Mouse (Mus musculus) gastrocnemius, adult 2 months (tissue): ENCODE measurements around the gene Klhdc4. TPM values are rescaled to one million over a fixed set of nuclear protein-coding genes. Genes with fewer than 3 reads are reported as not detected.

Experiments used
- DNase-seq: peaks from one replicate; pipeline ENCODE4 v3.0.0; 2022
- H3K27ac ChIP-seq: fragments of 200-600 bp; 2 replicates; pipeline ENCODE4 v1.8.1; 2022; ENCODE audit warnings: mild to moderate bottlenecking
- H3K4me3 ChIP-seq: fragments of 200-600 bp; 2 replicates; pipeline ENCODE4 v1.8.1; 2022; ENCODE audit warnings: mild to moderate bottlenecking, moderate library complexity
- CTCF ChIP-seq: fragments of 200-600 bp; IDR thresholded peaks from 2 replicates; pipeline ENCODE4 v1.8.1; 2022; ENCODE audit warnings: antibody characterized with exemption, mild to moderate bottlenecking, moderate library complexity
- intact Hi-C: fragments of 180-260 bp; cut with DNase I; formaldehyde crosslinking; loops from one replicate; pipeline ENCODE4 v1.15.1; 2025
- long read RNA-seq, 2 experiments: library from polyadenylated mRNA; stranded (forward); transcript quantifications; one replicate each; pipeline ENCODE4 v2.0.0; 2021
- total RNA-seq, 2 experiments: library from RNA; stranded (reverse); gene quantifications; 2 replicates each; pipeline ENCODE4 v1.2.3; 2021

Gene Klhdc4
- total RNA-seq = 10 to 100 TPM; 10.1 to 13.7 TPM
- long read RNA-seq, experiment 1, transcript Klhdc4-201 (12 exons, 2,078 nt) = major isoform, 17 of 23 reads
- long read RNA-seq, experiment 1, partial matches to known transcripts = 0 of 23 reads
- long read RNA-seq, experiment 1, other reads (novel, unspliced or antisense) = 4 of 23 reads
- long read RNA-seq, experiment 2, transcript Klhdc4-201 (12 exons, 2,078 nt) = major isoform, 8 of 10 reads
- long read RNA-seq, experiment 2, partial matches to known transcripts = 1 of 10 reads
- long read RNA-seq, experiment 2, other reads (novel, unspliced or antisense) = 1 of 10 reads

DNA sequence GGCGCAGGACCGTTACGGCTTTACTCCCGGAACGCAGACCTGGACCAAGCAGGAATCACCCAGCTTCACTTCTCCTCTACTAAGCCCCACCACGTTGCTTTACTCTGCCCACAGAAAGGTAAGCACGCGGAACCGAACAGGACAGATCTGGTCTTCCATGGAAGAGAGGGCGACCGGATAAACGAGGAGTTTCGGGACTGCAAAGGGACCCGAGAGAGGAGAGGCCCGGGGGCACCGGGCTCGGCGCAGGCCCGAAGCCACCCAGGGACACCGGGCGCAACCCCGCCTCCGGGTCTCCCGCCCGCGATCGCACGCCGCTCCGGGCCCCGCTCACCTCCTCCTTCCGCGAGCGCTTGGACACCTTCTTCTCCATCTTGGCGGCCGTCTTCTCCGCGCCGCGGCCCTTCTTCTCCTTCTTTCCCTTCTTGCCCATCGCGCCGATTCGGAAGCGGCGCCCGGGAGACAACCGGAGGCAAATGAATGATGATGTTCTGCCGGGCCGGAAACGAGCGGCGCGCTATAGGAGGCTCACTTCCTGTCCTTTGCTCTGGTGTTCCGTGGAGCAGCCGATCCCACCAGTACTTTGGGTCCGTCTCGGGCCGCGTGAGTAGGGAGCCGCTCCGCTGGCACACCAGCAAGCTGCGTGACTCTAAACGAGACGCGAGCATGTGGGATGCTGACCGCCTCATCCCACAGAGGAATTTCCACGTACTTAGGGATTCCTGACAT, at the start of gene Klhdc4:
TSS of gene Klhdc4 (minus strand) at position 522 of the 729 bp plus-strand sequence.
- intact Hi-C loops = no loop called here

DNA sequence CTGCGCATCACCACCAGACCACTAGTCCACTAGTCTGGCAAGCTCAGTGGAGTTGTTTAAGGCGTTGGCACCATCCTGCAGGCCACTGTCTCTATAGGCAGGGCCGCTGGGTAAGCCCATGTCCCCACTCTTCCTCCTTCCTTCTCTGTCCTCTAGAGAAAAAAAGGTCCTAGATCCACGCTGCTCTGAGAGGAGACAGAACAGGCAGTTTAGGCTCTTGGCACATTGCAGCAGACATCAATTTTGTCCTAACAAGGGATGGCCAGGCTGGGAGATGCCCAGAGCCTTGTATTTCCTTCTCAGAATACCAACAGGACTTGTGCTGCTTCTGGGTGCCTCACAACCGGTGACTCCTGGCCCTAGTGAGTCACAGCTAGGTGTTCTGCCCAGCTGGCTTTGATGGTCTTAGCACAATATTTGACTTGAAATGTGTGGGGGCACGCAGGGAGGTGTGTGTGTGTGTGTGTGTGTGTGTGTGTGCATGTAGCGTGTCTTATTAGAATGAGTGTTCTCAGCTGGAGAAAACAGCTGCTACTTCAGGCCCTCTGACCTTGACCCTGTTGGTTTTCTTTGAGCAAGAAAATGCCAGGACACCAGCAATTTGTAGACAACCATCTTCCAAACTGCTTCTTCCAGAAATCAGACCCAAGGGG, 48.6 kb upstream of the Klhdc4 start:
- intact Hi-C loops = no loop called here
- DNase-seq = no peak
- no peak for TF ChIP-seq CTCF

More for the DNA sequence above, at the start of gene Klhdc4:
- peak within 1 kb of the TSS; percentile 86 for H3K27ac ChIP-seq
- H3K4me3 ChIP-seq = peak within 1 kb of the TSS; percentile 99
- no peak for TF ChIP-seq CTCF
- DNase-seq = peak; percentile 90

DNA sequence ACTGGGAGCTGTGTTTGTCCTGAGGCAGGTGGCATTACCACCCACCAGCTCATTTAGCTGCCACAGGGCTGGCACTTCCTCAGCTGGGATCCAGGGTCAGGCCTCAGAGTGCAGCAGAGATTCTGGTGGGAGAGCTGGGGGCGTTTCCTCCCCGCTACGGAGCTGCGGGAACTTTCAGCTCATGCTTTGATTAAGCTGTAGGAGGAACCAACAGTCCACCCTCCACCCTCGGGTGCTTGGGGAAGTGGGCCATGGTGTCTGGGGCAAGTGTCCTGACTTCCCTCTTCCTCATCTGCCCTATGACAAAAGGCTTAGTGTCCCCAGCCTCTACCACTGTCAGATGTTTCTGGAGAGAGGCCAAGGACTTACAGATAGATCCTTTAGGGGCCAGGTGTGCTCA, 47.8 kb upstream of the Klhdc4 start:
- no peak for DNase-seq
- intact Hi-C loops = no loop called here
- TF ChIP-seq CTCF = no peak
- Histone ChIP-seq H3K27ac (no peak overlapping the region), H3K4me3 (no peak overlapping the region)

More for the DNA sequence above, 48.6 kb upstream of the Klhdc4 start:
- Histone ChIP-seq H3K27ac (no peak overlapping the region), H3K4me3 (no peak overlapping the region)

DNA sequence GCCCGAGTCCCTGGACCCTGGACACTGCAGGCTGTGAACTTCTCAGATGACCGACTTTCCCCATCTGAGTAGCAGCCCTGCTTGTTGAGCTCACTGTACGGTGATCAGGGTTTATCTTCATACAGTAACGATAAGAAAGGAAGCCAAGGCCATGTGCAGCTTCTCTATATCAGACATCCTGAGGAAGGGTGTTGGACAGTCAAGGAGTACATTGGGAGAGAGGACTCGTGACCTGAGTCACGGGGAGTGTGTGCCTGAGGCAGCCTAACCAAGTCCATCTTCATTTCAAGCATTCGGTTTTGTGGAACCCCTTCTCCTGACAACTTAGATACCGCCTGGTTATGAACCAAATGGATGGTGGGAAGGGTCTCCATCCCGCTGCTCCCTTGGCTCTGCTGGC, 46.1 kb upstream of the Klhdc4 start:
- TF ChIP-seq CTCF = no peak
- intact Hi-C loops = no loop called here
- DNase-seq = no peak
- Histone ChIP-seq H3K4me3 (no peak overlapping the region), H3K27ac (no peak overlapping the region)

DNA sequence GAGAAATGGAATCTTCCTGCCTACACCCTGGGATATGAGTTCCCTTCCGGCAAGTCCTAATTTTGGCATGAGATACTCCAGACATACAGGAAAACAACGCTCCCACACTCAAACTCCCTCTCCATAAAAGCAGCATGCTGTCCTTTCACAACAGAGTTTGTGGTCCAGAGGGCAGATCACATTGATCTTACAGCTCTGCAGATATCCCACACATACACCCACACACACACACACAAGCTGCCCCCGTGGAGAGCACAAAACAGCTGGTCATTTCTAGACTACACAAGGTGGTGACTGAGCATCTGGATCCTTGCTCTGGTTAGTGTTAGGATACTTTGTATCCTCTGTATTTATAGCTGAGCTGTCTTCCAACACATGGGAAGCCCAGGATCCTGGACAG, 45.7 kb upstream of the Klhdc4 start:
- DNase-seq = no peak
- H3K4me3 ChIP-seq = no peak overlapping the region
- no peak for TF ChIP-seq CTCF
- H3K27ac ChIP-seq = no peak overlapping the region
- intact Hi-C loops = no loop called here

DNA sequence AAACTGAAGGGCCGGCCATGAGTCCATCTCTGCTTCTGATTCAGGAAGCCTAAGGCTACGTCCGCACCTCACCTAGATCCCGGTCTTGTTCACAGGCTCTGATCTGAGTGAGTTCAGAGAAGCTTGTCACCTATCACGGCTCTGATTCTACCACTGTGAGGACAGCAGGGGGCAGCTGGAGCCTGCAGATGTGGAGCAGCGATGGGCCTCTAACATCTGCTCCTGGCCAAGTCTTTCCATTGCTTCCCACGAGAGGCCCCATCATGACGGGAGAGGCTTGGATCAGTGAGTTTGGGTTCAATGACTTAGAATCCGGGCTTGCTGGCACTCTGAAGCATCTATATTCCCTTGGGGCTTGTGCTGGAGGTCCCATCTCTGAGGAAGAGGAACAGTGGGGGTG, 44.7 kb upstream of the Klhdc4 start:
- peak; percentile 80 for TF ChIP-seq CTCF
- intact Hi-C loops = loop anchor here (1.0 kb wide), 1 partner anchor 35 kb away; no protein-coding TSS in a partner anchor
- no peak overlapping the region for H3K4me3 ChIP-seq
- no peak overlapping the region for H3K27ac ChIP-seq
- peak; percentile 73 for DNase-seq

DNA sequence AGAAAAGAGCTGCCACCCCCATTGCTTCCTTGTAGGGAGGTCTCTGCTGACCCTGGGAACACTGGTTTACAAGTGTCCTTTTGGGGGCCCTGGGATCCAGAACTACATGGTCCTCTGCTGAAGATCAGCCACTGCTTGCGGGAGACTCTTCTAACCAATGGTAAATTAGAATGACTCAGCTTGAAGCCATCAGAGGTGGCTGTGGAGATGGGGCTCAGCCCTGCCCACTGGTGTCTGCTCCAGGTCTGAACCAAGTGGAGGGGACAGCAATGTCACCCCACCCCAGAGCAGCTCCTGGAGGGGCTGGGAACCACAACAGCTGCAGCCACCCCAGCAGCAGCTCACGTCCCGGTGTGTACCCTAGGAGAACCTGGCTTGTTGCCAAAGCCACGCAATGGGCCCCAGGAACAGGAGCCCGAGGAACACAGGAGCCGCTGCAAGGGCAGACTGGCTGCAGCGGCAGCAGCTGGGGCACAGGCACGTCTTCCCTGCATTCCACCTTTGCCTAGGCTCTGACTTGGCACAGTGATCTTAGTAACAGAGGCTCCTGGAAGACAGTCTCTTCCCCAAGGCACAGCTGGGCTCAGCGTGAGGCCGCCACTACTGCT, 42.6 kb upstream of the Klhdc4 start:
- H3K4me3 ChIP-seq = no peak overlapping the region
- no peak overlapping the region for H3K27ac ChIP-seq
- no peak for DNase-seq
- intact Hi-C loops = no loop called here
- no peak for TF ChIP-seq CTCF

DNA sequence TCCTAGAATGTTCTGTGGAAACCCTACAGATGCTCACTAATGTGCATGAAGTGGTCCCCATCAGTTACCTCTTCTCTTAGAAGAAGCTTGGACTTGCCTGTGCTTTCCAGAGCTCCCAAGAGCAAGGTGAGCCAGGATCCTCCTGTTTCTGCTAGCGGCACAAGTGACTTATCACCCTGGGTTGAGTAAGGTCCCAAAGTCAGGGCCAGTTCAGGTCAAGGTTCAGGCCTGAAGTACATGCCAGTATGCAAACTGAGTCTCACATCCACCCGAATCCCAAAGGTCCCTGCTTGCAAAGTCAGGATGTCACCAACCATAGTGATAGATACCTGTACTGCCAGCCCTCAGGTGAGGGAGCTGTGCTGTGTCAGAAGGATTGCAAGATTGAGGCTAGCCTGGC, 40.8 kb upstream of the Klhdc4 start:
- Histone ChIP-seq H3K4me3 (no peak overlapping the region), H3K27ac (no peak overlapping the region)
- no peak for DNase-seq
- no peak for TF ChIP-seq CTCF
- intact Hi-C loops = no loop called here

DNA sequence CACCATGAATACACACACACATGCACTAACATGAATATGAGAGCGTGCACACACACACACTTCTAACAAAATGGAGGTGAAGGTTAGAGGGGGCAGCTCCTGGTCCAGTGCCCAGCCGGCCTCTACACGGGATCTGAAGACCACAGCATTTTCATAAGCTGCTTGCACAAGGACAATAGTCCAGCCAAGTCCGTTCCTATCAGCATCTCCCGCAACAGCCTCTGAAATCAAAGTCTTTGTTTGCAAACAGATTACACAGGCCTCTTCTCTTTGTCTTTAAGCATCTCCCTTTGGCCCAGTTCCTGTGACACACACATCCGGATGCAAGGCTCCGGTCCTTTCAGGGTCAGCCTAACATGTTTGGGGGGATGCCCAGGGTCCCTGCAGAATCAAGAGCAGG, 39.5 kb upstream of the Klhdc4 start:
- TF ChIP-seq CTCF = no peak

DNA sequence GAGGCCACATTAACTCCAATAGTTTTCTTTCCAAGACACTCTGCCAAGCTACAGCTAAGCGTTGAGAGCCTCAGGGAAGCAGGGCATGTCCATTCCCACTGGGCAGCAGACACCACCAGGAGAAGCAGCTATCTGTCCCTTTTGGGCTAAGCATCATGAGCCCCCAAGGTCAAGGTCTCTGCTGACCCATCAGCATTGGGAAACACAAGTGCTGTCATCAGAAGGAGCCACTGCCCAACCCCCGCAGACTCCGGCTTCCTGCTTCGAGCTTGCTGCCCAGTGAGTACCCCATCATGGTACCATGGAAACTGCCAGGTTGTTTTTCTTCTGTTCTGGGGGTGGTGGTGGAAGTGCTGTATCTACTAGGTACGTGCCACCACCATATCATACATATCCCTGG, 38.8 kb upstream of the Klhdc4 start:
- Histone ChIP-seq H3K27ac (no peak overlapping the region), H3K4me3 (no peak overlapping the region)
- intact Hi-C loops = no loop called here
- no peak for DNase-seq
- TF ChIP-seq CTCF = no peak

More for the DNA sequence above, 39.5 kb upstream of the Klhdc4 start:
- DNase-seq = no peak
- no peak overlapping the region for H3K4me3 ChIP-seq
- intact Hi-C loops = no loop called here
- no peak overlapping the region for H3K27ac ChIP-seq

DNA sequence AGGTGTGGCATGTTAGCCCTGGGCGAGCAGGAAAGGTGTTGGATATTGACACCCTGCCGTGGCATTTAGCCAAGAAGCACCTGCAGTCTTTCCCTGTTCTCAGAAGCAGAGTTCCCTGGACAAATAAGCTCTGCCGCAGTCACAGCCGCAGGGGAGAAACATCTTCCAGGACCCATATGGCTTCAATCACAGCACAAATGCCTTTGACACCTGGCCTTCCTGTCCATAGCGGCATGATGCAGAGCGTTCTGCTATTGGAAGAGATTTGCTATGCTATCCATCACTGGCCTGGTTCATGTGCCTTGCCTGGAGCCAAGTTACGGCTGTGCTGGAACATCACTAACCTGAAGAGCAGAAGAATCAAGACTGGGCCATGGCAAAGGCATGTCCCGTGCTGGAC, 36.0 kb upstream of the Klhdc4 start:
- TF ChIP-seq CTCF = no peak
- intact Hi-C loops = no loop called here
- H3K27ac ChIP-seq = no peak overlapping the region
- H3K4me3 ChIP-seq = no peak overlapping the region
- no peak for DNase-seq

DNA sequence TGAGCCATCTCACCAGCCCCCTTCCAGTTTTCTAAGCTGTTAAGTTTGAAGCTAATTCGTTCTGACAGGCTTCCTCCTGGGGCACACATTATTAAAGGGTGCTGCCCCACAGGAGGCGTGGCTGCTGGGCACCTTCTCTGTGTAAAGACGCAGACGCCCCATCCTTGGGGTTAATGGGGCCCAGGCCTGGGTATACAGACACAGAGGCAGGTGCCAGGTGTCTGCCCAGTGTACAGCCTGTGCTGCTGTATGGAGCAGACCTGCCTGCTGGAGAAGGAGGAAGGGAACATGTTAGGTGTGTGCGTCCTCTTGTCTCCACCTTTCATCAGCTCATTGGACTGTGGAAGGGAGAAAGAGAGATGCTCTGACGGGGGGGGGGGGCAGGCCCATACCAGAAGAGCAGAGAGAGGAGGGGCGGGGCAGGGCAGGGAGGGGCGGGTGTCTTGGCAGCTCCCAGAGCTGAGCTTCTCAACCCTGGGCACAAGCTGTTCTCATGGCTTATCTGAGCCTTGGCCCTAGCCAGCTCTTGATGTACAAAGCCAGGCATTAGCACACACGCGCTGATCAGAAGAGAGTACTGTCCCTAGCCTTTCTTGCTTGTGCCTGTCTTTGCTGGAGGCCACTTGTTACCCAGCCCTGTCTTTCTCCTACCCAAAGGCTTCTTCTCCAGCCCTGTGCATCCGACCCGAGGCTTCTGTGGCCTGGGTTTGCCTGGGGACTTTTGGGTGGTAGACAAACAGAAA, 32.6 kb upstream of the Klhdc4 start:
- Histone ChIP-seq H3K4me3 (no peak overlapping the region), H3K27ac (no peak overlapping the region)
- intact Hi-C loops = no loop called here
- TF ChIP-seq CTCF = no peak
- peak; percentile 26 for DNase-seq
